Mouse (Mus musculus) adrenal gland, postnatal 25 days (tissue): ENCODE data around the gene Ext2. TPM values are rescaled to one million over a fixed set of nuclear protein-coding genes. Genes with fewer than 3 reads are reported as not detected.

Experiments
- DNase-seq: peaks from one replicate; pipeline ENCODE4 v3.0.0; 2021; ENCODE audit warnings: mixed read lengths
- long read RNA-seq: library from polyadenylated mRNA; stranded (forward); transcript quantifications from one replicate; pipeline ENCODE4 v2.0.0, GENCODE M21; 2021
- total RNA-seq: library from RNA; stranded (reverse); gene quantifications from 2 replicates; pipeline ENCODE4 v1.2.3, GENCODE M21; 2021

Gene Ext2
- total RNA-seq, result 101 and 105 TPM in 2 replicates
- long read RNA-seq, transcript Ext2-201 (14 exons, 2,871 nt), result major isoform, 39 of 106 reads
- long read RNA-seq, partial matches to known transcripts, result 52 of 106 reads
- long read RNA-seq, other reads (novel, unspliced or antisense), result 15 of 106 reads

DNA sequence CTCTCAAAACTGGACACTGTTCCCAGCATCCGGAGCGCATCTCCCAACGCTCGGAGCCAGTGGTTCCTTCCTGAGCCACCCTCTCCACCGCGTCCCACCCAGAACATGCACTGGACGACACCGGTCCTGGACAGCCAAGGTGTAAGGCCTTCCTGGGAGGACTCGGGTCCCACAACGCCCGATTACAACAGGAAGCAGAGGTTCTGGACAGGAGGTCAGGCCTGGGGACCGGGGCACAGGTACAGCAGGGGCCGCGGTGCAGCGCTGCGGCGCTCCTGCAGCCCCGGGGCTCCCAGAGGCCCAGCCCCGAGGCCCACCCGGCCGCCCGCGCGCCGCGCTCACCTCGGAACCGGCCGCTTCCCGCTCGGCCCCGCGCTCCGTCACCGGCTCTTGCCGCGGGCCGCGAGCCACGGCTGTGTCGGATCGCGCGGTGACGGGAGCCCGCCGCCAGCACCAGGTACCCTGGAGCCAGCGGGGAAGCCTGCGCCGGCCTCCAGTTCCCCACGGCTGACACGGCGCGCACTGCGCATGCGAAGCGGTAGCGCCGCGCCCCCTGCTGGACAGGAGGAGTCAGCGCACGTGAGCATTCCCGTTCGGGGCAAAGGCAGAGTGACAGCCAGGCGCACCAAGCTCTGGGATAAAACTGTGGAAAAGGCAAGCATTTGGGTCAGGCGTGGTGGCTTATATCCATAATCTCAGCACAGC is at the start of gene Ext2:
Ext2 (minus strand) TSS at position 524 of the 705 bp plus-strand sequence.
- peak; percentile 93 for DNase-seq

DNA sequence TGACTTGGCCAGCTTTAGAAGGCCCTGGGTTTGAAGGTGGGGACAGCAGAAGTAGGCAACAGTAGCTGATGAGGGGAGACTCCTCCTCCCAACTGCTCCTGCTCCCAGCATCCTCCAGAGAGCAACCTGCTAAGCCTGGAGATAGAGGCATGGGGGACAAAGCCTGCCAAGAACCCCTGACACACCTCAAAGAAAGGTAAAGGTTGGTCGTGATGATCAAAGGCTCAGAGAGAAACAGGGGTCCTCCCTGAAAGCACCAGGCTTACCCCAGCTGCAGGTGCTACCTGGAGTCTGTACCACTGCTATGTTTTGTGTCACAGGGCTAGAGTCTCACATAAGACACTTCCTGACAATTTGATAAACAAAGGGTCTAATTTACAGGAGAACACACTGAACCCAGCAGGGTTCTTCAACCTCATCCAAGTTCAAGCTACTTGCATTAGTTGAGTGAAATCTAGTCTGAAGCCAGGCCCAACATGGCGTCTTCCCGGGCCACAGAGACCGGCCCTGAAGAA is 49.1 kb upstream of the Ext2 start:
- DNase-seq, result no peak

DNA sequence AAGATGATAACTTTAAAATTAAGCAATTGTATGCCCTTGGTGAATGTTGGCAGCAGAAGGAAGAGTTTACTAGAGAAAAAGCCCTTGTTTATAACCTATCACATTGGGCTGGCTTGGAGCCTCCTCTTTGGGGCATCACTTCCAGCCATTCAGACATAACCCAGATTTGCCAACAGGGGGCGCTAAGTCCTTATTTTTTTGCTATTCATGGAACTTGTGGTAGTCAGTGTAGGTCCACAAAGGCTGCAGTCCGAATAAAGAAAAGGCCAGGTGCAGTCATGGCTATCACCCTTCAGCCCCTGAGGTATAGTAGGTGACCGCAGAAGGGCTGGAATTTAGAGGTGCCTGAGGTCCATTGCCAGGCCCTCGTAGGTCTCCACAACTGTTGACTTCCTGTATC is 48.5 kb upstream of the Ext2 start:
- DNase-seq, result peak; percentile 74

DNA sequence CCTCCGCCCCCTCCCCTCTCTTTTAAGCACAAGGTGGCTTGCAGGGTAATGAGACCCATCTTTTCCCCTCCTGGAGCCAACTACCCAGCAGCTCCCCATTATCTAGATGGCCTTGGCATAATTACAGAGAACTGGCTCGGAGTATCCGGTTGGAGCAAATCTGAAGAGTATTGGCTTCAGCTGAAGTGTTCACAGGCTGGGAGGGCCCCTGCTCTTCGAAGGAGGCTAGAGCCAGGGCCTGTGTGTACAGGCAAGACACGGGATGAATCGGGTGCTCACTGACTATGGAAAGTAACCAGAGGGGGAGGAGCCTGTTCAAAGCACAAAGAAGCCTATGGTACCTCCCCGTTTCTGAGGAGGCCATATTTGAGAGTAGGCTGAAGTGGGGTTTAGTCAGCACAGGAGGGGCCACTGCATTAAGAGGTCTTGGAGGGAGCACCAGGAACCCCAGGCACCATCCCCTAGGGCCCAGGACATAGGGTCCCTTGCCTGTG is 46.8 kb upstream of the Ext2 start, which contains the start of gene Accsl:
Accsl (minus strand) TSS at position 51 of the 494 bp plus-strand sequence.
- DNase-seq, result no peak

DNA sequence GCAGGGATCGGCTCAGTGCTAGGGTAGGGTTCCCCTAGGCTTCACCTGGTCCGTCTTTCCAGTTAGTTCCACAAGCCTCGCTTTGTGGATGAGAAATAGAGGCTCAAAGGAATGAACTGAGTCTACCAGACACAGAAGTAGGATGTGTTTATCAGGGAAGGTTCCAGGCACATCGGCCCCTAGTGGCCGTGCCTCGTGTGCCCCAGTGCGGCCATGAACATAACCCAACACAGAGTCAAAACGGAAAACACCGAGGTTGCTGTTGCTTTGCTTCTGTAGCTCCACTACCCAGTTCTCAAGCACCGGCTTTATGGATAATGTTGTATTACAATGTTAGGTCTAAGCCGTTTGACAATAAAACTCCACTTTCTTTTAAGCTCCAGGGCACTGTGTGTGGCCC is 46.2 kb upstream of the Ext2 start:
- no peak for DNase-seq

DNA sequence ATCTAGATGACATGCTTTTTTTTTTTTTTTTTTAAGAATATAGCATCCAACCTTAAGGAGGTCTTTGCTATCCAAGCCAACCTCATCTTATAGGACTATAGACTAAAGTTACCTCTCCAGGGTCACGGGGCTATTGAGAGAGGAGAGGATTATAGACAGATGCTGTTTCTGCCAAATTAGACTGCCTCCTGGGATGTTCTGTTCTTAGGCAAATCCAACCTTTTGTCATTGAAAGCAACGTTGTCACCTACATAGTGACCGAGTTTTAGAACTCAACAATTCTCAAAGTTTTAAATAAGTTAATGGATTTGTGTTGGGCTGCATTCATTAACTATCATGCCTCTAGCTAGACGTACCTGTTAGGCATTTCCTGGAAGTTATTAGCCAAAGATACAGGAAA is 40.9 kb upstream of the Ext2 start:
- DNase-seq, result no peak

DNA sequence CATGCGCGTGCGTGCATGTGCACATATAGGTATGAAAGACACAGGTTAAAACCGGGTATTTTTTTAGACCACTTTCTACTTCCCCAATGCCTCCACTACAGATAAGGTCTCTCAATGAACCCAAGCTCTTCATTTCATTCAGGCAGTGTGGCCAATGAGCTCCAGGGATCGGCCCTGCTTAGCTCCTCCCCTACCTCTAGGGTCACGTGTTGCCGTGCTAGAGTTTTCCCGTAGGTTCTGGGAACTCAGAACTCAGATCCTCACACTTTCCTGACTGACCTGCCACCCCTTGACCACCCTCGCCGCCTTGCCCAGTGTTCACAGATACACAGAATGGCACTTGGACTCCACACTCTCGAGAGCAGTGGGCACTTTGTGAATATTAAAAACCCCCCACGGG is 36.5 kb upstream of the Ext2 start:
- no peak for DNase-seq

DNA sequence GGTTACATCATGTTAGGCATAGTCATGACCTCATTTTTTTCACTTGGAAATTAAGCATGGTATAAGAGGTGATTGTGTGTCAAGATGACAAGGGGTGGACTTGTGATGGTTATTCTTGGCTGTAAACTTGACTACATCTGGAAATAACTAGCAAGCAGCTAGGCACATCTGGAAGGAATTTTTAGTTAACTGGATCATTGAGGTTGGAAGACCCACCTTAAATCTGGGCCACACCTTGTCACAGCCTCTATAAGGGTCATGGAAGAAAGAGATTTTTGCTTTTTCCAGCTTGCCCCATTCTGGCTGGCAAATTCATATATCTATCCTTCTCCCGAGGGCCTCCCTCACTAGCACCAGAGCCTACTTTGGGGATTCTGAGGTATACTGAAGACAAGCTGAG is 28.9 kb upstream of the Ext2 start:
- DNase-seq, result no peak

DNA sequence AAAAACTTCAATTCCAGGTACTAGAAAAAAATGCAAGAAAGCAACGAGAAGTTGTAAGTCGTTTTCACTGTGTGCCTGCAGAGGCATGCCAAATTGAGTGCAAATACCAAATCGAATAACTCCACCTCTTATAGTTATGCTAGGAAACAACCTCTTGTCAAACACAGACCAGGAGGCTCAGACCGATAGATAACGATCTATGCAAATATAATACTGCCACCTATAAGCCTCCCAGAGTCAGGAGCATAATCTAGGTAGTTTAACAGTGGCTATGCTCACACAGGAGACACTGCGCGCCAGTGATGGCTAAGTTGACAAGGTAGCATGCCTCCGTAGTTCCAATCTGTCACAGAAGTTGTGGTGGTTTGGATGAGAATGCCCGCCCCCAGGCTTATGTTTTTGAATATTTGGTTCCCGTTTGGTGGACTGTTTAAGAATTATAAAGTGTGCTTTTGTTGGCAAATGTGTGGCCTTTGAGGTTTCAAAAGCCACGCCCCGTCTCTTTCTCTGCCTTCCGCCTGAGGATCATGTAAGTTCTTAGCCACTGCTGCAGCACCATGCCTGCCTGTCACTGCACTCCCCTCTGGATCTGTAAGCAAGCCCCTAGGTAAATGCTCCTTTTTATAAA is 28.1 kb upstream of the Ext2 start:
- no peak for DNase-seq

DNA sequence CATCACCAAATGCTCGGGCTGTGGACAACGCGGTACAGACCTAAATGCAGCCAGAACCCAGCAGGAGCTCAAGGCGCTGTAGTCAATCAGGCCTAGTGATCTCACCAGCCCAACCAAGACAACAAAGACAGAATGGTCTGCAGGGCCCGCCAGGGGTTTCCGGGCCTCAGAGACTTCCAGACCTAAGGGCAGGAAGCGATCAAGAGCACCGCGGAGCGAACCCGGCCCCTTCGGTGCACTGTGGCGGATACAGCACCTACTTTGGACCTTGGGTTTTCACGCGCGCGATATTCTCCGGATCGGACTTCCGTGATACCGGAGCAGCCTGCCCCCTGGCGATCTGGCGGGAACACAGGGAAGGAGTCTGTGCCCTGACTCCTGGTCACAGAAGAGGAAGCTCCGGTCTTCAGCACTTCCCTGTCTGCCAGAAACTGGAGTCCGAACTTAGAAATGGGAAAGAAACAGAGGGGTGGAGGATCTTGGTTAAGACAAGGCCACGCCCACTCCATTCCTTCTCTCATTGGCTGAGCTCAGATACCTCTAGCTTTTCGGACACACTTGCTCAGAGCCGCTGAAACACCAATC is 27.2 kb upstream of the Ext2 start, which contains the start of gene Accs:
Accs (minus strand) TSS at position 439 of the 585 bp plus-strand sequence.
- DNase-seq, result peak; percentile 75

DNA sequence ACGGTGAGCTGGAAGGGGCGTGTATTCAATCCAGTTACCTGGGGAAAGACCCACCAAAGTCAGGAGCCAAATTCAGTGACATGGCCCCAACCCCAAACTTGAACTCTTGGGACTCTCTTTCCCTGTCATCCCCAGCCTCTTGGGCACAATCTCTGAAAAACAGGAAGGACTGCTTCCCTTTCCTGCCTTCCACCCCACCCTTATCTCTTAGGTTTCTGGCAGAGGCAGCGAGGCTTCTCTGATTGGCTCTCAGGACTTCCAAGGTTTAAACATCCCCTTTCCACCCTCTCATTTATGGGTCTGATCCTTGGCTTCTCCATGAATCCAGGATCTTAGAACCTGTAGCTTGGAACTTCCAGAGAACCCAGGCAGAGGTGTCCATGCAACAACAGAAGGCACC is 19.0 kb upstream of the Ext2 start:
- no peak for DNase-seq

DNA sequence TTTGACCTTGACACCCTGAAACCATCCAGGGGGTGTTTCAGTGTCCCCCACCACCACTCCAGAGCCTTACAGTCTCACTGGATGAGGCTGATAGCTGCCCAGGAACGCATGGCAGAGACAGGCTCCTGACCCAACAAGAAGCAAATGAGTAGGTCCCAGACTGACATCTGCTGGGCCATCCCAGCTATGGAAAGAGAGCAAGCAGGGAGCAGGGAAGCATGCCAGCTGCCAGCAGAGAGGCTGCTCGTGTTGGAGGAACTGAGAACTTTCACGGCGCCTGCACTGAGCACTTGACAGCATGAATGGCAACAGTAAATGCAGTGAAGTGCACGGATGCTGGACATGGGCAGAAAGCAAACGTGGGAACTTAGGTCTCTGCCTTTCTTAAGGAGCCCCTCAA is 17.7 kb upstream of the Ext2 start:
- no peak for DNase-seq

DNA sequence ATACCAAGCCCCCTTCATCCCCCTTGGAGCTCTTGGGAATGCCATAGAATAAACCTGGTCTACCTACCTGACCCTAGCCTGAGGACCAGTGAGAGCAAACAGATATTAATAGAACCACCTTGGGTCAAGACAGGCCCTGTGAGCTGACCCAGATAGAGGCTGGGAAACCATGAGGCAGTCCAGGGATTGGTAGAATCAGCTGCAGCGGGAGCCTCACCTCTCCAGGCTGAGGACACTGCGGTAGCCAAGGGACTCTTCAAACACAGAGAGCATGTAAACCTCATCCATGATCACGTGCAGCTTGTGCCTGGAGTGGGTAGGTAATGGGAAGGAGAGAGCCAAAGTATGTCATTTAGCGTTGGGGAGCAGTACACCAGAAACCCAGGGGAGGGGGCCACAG is 16.6 kb upstream of the Ext2 start:
- DNase-seq, result no peak

DNA sequence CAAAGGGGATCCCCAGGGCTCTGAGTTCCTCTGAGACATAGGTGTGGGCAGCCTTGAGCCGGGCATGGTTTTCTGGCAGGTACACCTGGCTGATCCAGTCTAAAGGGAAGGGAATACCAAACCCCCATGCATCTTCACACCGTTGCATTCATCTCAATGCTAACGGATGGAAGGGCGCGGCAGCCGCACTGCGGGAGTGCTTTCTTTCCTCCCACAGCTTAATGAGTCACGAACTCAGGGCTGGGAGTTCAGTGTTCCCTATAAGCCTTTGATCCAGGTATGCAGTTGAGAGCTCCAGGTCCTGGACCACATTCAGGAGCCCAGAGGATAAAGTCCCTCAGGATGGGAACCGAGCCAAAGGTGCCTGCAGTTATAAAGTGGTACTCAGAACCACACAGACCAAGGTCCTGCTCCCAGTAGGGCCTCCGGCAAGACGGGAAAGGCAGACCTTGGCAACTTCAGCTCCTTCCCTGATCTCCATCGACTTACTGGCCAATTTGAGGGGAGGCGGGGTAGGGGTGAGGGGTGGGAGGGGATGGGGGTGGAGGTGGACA is 13.9 kb upstream of the Ext2 start:
- DNase-seq, result no peak

DNA sequence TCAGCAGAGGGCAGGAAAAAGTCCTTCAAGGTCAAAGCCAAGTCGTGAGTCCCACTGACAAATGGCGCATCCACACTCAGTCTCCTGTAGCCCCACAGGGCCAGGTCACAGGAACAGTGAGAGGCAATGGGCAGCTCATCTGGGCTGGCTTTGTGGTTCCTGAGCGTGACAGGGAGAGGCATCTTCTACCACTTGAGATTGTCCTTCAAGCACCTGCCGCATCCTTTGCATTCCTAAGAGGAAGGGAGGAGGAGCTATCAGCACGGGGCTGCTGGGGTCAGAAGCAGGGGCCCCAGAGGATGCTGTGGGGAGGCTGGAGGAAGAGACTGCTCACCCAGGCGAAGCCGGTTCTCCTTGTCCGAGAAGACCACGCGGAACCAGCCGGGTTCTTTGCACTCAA is 13.2 kb upstream of the Ext2 start:
- DNase-seq, result no peak

DNA sequence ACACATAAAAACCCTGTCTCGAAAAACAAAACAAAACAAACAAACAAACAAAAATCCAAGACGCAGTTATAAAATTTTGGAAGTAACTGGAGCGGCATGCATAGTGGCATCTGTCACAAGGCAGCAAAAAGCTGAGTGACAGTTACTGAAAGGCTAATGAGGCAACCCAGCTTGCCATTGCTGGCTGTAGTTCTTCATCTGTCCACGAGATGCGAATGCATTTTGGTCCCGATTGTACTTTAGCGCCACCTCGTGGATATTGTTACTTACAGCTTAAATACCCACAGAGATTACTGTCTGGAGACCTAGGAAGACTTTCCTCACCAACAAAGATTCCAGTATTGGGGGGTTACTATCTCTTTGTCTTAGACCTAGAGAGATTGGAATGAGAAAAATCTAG is 1.2 kb upstream of the Ext2 start:
- peak; percentile 46 for DNase-seq

DNA sequence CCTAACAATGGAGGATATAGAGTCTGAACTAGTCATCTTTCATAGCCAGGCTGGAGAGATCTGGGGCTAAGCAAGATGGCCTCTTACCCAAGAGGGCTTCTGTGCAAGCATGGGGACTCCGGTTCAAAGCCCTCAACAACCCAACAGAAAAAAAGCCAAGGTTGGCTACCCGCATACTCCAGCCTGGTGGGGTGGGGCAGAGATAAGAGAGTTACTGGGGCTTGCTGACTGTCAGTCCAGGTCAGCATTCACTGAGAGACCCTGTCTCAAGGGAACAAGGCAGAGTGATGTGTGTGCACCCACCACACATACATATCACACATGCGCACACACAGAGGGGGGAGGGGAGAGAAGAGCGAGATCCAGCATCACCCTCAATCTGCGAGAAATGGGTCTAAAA is 4.6 kb downstream of the Ext2 start:
- DNase-seq, result no peak

DNA sequence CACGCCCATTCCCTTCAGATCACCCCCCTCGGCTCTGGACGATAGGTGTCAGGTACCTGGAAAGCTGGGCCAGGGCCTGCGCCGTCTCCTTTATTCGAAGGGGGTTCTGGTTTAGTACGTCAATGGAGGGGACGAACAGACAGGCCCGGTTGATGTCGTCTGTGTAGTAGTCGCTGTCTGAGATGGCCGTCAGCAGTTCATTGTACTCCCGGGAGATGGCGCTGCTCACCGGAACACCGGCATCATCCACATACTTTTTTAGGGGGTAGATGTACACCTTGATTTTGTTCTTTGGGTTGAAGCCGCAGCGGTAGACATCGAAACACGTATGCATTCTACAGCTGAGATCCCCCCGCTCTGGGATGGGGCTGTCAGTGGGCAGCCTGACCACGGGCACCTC is 9.0 kb downstream of the Ext2 start:
- no peak for DNase-seq

DNA sequence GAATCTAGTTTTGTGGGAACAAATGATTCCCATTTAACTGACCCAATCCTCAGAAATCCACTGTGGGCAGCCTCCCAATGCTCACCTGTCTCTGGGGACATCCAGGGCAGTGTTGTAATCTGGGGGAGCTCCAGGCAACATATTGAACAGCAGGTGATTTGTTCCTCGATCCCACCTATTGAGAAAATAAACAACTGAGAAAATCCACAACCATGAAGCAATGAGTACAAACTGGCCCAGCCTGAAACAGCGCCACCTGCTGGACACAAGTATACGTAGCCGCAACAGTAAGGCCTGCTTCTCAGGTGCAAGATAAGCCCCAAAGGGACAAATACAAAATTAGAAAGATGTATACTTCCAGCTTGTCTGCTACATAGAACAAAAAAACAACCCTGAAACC is 10.6 kb downstream of the Ext2 start:
- peak; percentile 66 for DNase-seq

DNA sequence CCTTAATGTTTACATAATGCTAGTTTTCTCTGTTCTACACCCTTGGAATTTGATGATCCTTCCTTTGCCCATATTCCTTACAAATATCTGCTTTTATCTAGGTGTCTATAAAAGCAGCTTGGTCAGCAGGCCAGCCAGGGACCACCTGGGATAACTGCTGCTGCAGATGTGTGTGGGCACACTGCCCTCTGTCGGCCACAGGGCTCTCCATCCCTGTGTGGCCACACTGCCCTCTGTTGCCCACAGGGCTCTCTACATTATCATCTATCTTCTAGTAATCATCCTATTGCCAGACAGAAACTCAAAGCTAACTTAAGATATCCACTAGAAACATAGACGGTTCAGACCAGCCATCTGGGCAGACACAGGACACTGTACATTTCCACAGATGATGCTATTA is 12.4 kb downstream of the Ext2 start:
- peak; percentile 51 for DNase-seq

DNA sequence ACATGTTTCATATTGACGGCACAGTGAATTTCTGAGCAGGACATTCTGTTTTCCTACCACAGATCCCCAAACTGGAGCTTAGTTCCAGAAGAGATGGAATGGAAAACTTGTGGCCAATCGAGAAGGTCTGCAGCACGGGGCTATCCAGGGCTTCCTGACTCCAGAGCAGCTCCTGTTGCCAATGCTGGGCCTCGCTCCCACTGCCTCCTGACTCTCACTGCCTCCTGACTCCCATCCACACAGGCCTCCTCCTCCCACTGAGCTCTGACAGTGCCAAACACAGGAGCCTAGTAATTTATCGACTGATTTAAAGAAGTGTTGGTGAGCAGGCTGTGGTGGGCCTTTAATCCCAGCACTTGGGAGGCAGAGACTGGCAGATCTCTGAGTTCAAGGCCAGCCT is 14.3 kb downstream of the Ext2 start:
- no peak for DNase-seq

DNA sequence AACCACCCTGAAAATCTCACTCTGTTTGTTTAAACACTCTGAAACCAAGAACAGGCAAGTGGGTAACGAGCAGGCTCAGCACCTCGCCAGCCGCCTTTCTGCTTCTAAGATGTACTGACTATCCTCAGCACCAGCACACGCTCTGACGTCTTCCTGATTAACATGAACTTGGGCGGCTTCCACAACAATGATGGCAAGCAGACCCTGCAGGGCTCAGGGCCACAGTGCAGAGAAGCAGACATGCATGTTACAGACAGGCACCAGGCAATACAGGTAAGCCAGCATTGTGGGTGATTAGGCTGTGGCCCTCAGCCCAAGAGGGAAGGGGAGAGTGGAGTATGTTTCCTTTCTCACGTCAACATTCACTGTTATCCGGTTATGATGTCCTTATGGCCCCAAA is 14.9 kb downstream of the Ext2 start:
- no peak for DNase-seq
